Mouse (Mus musculus) spleen, adult 12 weeks (tissue): ENCODE measurements around the gene Anks1.
"Not testable (repeated sequence)": the region's sequence is repeated elsewhere in the genome, so short reads cannot be mapped to it uniquely, and the experiment has no call there.

Experiments
- DNase-seq: peaks from one replicate; pipeline ENCODE4 v3.0.0; 2022; ENCODE audit warnings: low spot score

Gene Anks1

DNA sequence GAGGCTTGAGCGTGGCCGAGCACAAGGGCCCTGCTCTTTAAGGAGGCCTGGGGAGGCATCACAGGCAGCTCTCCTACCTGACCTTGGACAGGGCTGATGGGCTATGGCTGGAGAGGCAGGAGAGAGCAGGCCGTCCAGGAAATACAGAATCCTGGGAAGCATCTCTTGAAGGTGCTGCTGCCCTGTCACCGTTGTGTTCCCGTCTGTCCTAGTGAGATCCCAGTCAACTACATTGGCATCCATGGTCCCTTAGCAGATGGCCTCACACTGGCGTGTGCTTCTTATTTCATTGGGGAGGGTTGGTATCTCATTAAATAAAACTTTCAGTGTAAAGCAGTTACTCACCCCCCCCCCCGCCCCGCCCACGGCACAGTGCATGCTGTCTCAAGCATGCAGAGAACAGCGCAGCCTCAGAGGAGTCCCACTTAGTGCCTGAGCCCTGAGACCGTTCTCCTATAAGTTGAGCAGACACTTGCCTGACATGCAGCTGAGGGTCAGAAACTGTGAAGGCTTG is 57.5 kb downstream of the Anks1 start:
- DNase-seq, result no peak

DNA sequence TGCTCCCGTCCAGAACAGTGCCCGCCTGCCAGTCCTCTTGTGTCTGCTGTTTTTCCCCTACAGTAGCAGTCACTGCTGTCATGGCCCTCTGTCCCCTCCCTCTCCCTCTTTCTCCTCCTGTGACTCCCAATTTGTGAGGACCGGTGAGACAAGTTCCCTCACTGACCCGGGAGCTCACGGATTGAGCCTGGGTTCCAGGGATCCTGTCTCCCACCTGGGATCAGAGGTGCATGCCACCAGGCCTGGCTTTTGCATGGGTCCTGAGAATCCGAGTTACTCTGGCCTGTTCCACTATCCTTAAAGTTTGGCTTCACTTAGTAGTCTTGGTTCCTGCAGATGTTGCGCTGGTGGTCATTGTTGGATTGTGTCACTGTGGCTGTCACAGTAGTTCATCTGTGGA is 58.4 kb downstream of the Anks1 start:
- DNase-seq, result no peak

DNA sequence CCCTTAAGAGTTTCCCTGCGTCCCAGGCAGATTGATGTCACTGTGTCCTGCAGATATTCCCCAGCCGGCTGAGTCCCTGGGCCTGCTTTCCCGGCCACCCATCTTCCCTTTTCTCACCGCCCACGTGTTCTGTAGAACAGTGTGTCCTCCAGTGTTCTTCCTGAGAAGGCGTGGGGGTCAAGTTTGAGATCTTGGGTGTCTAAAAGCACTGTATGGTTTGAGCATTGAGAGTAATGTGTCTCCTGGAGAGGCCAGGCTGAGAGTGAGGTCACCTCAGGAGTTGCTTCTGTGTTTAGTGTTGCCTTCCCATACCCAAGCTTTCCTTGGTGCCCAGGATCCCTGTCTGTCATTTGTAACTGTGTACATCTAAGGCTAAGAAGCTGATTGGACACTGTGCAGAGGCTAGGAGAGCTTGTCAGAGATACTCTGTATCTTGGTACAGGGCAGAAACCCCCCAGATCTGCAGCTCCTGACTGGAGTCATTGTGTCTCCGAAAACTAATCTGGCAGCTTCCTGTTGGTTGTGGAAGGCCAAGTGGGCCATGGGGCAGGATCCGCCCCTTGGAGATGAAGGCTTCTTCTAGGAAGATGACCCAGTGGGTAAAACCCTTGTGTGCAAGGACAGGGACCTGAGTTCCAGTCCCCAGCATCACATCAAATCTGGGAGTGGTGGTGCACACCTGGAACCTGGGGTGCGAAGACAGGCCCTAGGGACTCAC is 59.1 kb downstream of the Anks1 start:
- no peak for DNase-seq

DNA sequence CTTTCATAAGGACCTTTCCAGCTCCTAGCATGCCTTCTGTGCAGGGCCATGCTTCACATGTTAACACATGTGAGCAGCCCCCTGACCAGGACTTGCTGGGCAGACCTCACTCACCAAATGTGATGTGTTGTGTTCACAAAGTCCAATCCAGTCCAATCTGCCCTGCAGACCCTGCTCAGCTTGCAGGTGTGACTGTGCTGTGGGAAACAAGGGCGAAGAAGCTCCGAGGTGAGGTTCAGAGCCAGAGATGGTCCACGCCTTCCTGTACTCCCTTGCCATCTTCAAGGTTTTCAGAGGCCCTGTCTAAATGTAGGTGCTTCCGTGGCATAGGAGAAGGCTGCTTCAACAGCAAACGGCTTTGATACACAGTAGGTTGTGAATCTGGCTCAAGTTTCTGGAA is 59.8 kb downstream of the Anks1 start:
- no peak for DNase-seq

DNA sequence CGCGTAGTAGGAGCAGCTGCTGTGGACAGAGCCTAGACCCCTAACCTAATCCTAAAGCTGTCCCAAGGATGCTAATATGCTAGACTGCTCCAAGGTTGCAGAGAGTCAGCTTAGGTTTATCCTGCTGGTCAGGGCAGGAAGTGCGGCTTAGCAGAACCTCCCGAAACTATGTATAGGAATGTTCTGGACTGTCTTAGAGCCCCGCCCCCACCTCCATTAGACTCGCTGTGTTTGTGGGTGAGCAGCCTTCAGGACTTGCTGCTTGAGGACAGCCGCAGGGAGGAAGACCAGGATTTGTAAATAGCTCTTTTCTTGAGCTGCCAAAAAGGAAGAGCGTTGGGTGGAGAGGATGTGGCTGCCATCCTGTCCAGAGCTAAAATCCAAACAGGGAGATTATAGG is 60.3 kb downstream of the Anks1 start:
- no peak for DNase-seq

DNA sequence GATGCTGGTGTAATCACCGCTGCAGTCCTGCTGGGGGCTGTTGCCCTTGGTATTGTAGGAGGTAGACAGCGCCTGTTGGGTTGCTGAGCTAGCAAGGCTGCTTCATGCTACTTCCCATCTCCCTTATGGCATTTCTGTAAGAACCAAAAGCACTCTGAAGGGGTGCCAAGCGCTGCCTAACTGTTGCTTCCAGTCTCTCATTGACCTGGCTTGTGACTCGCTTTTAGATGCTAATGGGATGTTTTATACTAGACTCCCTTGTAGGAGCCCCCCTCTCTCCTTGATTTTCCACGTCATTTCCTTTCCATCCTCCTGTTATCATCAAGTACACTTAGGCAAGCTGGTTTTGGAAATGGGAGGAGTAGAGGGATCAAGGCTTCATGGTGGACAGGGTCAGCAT is 60.8 kb downstream of the Anks1 start:
- DNase-seq, result no peak

DNA sequence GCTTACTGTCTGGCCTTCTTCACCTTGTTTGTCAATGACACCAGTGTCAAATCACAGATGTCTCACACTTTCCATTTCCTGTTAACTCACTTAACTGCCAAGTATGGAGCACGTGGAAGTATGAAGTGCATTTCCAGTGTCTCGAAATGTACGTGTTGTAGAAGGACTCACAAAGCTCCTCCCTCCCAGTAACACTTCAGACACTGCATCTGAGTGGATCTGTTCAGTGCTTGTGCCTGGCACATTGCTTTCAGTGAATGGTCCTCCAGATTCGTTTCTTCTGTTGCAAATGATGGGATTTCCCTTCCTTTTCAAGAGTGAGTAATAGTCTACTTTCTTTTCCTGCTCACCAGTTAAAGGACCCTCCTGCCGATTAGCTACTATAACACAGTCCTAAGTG is 61.2 kb downstream of the Anks1 start:
- DNase-seq, result no peak

DNA sequence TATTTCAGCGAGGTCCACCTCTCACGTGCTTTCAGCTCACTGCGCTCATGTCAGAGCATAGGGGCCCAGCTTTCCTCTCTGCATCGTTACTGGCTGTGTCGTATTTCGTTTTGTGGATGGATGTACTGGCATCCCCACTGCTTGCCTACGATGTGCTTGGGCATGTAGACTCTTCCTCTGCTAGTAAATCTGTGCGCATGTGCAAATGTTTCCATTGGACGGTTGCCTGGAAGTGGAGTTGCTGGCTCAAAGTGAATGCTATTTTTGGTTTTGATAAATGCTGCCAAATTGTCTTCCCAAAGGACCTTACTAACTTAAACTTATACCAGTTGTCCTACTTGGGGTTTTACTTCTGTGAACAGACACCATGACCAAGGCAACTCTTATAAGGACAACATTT is 62.4 kb downstream of the Anks1 start:
- no peak for DNase-seq

DNA sequence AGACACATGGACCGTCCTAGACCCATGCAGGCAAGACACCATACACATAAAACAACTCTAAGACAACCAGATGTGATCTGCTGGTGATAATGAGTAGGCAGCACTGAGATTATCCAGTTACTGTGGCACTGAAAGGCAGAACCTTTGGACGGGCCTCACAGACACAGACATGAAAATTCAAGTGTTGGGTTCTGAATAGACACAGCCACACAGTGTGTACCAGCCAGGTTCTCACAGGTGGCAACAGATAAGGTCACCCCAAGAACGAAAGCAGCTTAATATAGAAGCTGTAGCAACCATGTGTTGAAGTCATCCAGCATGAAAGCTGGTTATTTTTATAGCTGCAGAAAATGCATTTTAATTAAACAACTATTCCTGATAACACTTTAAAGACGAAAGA is 64.2 kb downstream of the Anks1 start:
- no peak for DNase-seq

DNA sequence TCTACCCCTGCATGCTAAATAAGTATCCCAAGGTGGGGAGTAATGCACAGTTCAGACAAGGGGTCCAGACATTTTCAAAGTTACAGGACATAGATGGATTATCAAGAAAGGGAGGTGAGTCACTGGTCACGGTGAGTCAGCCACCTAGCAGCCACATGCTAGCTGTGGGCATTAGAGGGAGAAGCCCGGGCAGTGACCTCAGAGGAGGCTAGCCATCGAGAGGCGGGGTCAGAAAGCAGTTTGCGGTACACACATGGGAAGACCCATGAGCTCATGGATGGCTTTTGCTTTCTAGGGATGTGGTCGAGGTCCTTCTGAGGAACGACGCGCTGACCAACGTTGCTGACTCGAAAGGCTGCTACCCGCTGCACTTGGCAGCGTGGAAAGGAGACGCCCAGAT is 67.2 kb downstream of the Anks1 start:
- DNase-seq, result no peak

DNA sequence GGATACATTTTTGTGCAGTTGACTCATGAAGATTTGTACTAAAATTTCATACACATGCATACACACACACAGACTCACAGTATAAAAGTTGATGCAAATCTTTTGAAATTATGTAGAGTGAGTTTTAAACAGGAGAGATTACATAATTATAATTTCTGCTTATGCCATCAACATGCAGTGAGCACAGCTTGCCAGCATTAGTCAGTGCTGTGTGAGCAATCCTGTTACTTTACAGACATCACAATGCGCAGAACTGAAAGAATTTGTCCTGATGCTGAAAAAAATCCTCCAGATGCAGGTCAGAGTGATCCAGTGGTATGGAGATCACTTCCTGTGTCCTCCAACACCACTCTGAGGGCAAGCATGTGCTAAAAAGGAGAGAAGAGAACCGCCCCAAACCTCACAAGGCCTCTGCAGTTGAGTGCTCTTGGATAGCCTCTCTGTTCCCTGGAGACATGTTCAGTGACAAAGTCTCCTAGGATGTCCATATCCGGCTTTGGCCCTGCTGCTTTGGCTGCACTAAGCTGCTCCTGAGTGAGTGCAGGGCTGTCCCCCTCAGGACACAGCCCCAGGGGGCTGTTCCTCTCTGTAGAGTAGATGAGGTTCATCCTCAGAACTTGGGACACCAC is 68.0 kb downstream of the Anks1 start:
- no peak for DNase-seq

DNA sequence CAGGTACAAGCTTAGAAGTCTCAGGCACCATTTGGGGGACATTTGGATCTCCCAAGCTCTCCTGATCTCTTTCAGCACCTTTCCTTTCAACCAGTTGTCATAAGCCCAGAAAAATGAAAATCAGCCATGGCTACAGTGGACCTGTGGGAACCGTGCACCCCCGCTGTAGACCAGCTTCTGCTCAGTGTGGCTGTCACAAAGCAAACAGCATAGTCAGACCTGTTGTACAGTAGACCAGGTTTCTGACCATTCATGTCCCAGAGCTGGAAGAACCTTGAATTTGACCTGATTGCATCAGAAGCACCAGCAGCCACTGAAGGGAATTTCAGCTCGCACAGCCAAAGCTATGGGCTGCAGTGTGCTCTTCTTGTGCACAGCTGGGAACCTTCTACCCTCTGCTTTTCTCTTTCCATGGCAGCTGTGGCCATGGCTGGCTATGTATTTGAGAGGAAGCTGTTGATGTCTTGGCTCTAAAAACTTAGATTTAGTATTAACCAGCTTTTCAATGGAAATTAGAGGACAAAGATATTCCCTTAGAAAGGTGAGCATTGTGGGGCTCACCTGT is 71.4 kb downstream of the Anks1 start:
- DNase-seq, result no peak

DNA sequence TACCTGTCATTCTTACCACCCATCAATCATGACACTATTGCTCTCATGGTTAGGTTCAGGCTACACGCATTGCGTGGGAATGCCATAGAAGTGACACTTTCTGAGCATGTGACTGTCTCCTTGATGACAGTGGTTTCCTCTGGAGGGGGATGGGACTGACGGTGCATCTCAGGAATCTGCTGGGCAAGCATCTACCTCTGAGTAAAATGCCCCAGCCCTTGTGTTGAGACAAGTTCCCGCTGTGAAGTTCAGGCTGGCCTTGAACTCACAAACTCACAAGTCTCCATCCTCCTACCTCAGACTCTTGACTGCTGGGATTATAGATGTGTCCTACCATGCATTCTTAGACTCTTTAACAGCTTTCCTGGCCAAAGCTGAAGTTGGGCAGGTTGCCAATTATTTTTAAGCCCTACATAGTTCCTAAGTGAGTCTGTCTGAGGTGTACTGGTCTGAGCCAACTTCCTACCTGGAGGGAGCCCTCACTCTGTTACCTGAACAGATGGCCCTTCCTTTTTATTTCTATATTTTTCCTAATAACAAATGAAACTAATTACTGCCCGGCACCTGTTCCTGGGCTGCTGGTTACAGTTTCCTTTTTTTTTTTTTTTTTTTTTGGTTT is 72.5 kb downstream of the Anks1 start:
- DNase-seq, result no peak

DNA sequence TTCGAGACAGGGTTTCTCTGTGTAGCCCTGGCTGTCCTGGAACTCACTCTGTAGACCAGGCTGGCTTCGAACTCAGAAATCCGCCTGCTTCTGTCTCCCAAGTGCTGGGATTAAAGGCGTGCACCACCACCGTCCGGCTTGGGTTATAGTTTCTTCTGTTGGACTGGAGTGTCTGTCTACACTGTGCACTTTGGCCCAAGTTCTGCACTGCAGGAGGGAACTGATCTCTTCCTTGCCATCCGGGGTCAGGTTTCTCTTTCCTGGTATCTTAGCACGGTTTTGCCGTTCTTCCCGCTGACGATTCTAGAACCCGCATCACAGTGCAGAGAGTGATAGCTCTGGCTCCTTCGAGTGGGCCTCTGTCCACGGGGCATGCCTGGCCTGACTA is 73.0 kb downstream of the Anks1 start:
- DNase-seq, result not testable (repeated sequence)

DNA sequence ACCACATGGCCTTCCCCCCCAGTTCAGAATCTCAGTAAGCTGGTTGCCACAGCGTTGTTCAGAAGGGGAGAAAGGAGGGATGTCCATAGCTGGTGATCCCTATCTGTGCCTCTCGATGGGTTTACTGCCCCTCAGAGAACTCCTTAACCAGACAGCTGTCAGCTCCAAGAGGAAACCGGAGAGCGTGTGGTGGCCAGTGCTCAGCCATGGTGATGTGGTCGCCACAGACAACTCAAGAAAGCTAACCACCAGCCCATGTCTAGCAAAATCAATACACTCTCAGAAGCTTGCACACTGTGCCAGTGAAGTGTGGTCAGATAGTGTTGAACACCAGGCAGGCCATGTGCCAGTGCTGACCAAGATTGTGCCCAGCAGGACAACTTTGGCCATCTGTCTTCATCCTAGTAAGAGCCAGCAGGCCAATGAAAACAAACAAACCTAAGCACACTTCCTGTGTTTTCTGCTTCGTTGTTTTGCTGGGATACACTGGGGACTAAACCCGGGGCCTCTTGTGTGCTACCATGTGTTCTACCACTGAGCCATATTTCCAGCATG is 73.7 kb downstream of the Anks1 start:
- DNase-seq, result no peak

DNA sequence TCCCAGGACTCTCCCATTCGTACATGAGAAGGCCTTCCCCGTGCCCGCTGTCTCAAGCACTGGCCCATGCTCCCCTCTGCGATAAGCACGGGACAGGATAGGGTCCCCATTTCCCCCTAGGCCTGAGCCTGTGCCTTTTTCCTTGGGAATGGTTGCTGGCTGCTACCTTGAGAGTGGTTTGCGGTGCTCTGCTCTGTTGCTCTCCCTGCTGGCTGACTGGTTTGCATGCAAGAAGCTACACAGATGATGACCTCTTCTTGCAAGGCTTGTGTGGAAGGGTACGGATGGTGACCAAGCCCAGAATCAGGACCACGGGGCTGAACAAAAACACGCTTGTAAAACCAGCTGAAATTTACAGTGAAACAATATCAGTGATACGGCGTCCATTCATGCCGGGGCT is 75.3 kb downstream of the Anks1 start:
- DNase-seq, result no peak

DNA sequence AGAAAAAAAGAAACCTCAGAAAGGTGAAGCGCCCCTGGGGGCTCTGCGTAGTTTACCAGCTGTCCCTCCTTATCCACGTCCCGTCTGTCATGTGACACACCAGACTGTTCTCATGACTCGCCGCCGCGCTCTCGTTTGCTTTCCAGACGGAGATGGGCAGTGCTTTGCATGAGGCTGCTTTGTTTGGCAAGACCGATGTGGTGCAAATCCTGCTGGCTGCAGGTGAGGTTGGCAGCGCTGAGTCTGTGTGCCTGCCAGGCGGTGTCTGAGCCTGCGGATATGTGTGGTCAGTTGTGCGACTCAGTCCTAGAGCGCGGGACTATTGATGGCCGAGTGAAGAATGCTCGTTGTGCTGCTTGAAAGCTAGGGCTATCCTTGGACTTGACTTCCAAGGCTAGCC is 77.0 kb downstream of the Anks1 start:
- no peak for DNase-seq

DNA sequence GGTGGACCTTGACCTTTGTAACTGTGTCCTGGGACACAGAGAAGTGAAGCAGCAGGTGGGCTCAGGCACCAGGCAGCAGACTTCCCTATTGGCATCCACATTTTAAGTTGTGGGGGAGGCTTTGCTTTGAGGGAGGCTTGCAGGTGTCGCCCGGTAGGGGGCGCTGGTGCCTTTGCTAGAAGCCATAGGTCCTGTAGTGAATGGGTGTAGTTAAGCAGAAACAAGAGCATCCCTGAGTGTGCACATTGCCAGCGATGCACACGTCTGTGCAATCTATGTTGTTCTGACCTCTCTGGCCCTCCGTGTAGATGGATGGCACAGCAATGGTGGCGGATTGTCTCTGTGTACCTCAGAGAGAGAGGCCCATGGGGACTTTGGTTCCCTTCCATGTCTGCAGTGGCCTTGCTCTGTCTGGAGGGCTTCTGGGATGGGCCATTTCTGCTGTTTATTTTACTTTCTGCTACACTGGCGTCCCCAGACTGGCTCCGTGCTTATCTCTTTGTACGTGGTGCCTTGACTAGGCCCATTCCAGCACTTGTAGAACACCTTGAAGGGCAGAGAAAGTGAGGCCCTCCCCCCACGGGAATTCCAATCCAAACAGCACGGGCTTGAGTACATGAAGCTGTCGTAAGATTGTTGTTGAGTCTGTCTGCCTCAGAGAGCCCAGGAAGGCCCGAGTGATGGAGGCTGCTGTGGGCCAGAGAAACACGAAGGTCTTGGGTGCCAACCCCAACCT is 80.9 kb downstream of the Anks1 start:
- DNase-seq, result peak; percentile 65

DNA sequence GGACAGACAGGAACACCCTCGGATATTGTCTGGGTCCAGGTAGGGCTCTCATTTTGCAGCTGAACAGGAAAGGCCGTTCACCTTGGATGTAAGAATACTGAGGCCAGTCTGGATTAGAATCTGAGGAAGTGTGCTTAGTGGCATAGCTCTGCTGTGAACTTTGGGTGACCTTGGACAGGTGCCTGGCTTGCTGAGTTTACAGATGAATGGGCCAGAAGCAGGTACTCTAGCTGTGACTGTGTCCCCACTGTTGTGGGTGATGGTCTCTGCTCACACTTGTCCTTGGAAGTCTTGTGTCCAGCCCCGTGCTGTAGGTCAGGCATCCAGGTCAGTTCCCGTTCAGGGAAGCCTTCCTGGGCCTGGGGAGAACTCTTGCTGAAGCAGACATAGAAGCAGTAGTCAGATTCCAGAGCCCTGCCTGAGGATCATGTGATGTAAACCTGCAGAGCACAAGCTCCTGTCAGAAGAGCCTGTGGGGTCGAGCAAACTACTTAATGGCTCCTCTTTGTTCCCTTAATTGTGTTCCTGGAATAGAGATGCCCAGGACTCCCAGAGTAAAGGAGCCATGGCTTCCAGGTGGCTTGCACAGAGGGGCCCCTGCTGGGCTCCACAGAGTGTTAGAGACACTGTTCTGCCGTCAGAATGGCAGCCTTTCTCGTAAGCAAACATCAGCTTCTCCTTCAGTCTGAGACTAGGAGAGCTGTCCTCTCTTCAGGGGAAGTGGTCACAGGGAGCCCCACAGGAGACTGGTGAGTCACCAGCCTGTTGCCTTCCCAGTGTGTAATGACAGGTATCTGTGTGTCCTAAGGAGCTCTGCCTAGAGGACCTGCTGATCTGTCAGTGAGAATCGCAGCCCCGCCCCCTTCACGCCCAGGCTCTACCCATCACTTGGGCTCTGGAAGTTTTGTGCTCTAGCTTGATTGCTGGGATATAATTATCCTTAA is 85.2 kb downstream of the Anks1 start:
- DNase-seq, result no peak

DNA sequence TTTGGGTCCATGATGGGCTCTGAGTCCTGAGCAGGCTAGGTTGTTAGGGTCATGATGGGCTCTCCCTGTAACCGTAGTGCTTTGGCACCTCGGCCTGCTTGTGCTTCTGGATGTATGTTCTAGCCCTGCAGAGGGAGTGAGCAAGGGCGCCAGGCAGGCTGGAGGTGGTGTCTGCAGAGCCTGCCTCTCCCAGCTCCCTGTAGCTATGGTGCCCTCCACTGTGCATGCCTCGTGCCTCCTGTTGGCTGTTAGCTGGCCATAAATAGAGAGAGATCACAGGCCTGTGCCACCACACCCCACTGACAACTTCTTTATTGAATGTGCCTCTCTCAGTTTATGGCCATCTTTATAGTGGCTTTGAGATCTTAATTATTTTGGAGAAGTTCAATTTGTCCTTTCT is 87.2 kb downstream of the Anks1 start:
- DNase-seq, result no peak

DNA sequence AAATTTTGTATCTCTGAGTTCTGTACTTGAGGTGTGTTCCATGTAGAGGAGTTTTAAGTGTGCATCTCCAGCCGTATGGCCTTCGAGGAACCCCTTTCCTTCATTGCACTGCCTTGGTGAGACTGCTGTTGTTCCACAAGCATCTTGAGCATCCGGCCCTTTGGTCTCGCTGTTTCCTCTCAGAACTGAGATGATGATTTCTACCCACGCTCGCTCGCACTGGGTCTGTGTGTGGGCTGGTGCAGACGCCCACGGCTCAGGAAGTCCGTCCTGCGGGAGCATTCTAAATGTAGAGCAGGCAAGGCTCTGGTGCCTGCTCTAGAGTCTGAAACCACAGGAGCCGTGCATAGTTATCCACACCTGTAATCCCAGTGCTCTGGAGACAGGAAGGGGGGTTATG is 88.1 kb downstream of the Anks1 start:
- no peak for DNase-seq
